8 mouse cellular contexts compared by ENCODE assay signal in the genomic region with DNA sequence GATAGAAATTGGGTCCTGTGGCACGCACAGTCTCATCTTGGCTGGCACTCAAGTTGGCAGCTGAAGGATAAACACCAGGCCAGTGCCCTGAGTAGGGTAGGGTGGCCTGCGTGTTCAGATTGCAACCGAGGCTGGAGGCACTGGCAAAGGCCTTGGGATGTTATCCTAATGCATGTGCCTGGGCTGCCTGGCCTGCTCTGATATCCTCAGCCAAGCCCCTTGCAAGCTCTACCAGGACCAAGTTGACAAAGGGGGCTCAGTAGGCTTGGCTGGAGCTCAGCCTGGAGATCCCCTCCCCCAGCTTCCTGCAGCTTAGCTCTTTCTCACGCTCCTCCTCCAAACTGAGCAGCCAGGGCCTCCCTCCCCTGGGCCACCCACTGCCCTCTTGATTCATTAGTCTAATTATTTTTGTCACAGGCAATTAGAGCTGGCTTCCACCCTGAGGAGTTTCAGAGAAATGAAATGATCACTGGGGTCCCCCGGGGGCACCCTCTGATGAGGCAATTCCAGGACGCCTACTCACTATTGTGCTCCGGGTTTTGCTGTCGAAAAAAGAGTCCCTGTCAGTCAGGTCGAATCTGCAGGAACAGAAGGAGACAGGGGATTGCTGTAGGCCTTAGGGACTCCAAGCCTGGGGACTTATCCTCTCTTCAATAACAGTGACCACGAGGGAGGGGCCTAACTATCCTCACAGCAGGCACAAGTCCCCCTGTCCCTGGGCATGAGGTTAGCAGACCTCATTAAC.
DNase-seq lines count a peak whose midpoint lies in the region; ATAC-seq and TF ChIP-seq lines count a peak whose summit lies in the region.

No protein-coding gene starts in this region.

- no peak for TF ChIP-seq CTCF in lung, postnatal 0 days (IDR thresholded peaks at IDR 0.05)

- peak overlapping the region; percentile 63 for H3K27ac ChIP-seq in hindbrain, embryonic 14.5 days
- no peak overlapping the region for H3K27ac ChIP-seq in lung, postnatal 0 days (ENCODE audit: low read length)

- H3K36me3 ChIP-seq in hindbrain, embryonic 14.5 days (replicated peaks; ENCODE audit: control insufficient read depth, insufficient read depth) = no peaks in the 10 kb centered on the region
- H3K36me3 ChIP-seq in lung, postnatal 0 days (ENCODE audit: insufficient read depth, low read length) = no peaks in the 10 kb centered on the region; the same call in 1 of the 2 replicates

- peak; percentile 94 for ATAC-seq in hindbrain, embryonic 14.5 days (ENCODE audit: low FRiP score)
- peak; percentile 52 for ATAC-seq in lung, postnatal 0 days

- no peaks in the 10 kb centered on the region for H3K27me3 ChIP-seq in hindbrain, embryonic 14.5 days (ENCODE audit: control insufficient read depth, insufficient read depth, low read length)
- no peaks in the 10 kb centered on the region for H3K27me3 ChIP-seq in lung, postnatal 0 days (replicated peaks; ENCODE audit: insufficient read depth, low read length)

- no peak overlapping the region for H3K4me3 ChIP-seq in hindbrain, embryonic 14.5 days (replicated peaks; ENCODE audit: low read length)
- H3K4me3 ChIP-seq in lung, postnatal 0 days (ENCODE audit: low read depth, low read length) = no peak overlapping the region

- no peak overlapping the region for H3K9ac ChIP-seq in hindbrain, embryonic 14.5 days
- H3K9ac ChIP-seq in lung, postnatal 0 days (replicated peaks; ENCODE audit: low read depth) = no peak overlapping the region

- no peak for TF ChIP-seq EP300 in lung, postnatal 0 days (IDR thresholded peaks at IDR 0.05)

- H3K4me1 ChIP-seq in hindbrain, embryonic 14.5 days (replicated peaks; ENCODE audit: control insufficient read depth, insufficient read depth, low read length) = peaks cover 20% of the 10 kb centered on the region
- peaks cover 7% of the 10 kb centered on the region; the same call in 1 of the 2 replicates for H3K4me1 ChIP-seq in lung, postnatal 0 days (ENCODE audit: insufficient read depth, low read depth, low read length)

- WGBS in hindbrain, embryonic 14.5 days = 5% methylated on average over 10 of the region's 10 CpGs
- 19% methylated on average over 10 of the region's 10 CpGs for WGBS in lung, postnatal 0 days

- peak; percentile 51 for DNase-seq in MN1 (ENCODE audit: low spot score)
- peak; percentile 14 for DNase-seq in cerebellum, adult 8-10 months
- peak; percentile 53 for DNase-seq in forelimb bud, embryonic 11.5 days (ENCODE audit: low read depth, low spot score)
- peak; percentile 85 for DNase-seq in hindbrain, embryonic 14.5 days (ENCODE audit: low spot score)
- DNase-seq in layer of hippocampus, adult 9-11 months = peak; percentile 77
- peak; percentile 46 for DNase-seq in lung, postnatal 0 days (ENCODE audit: low spot score)
- peak; percentile 52 for DNase-seq in right cerebral cortex, adult 18-20 months
- DNase-seq in natural killer cell, adult 2 months (ENCODE audit: low spot score in 2 of 2) = no peak

- H3K4me2 ChIP-seq in hindbrain, embryonic 14.5 days (replicated peaks) = no peak overlapping the region
- no peak overlapping the region for H3K4me2 ChIP-seq in lung, postnatal 0 days (replicated peaks; ENCODE audit: low read depth, low read length)

- no peaks in the 10 kb centered on the region for H3K9me3 ChIP-seq in hindbrain, embryonic 14.5 days (ENCODE audit: control insufficient read depth, low read length)
- H3K9me3 ChIP-seq in lung, postnatal 0 days (ENCODE audit: low read length) = no peaks in the 10 kb centered on the region

Comparison
In these comparisons a context has a peak if more than half of its experiments do, and no peak if none do; other contexts are left out.
1. DNase-seq: peak in MN1 (single experiment), cerebellum, adult 8-10 months (single experiment), forelimb bud, embryonic 11.5 days (single experiment), hindbrain, embryonic 14.5 days (single experiment), layer of hippocampus, adult 9-11 months (single experiment), lung, postnatal 0 days (single experiment) and right cerebral cortex, adult 18-20 months (single experiment); none in natural killer cell, adult 2 months (0 of 2).